Mouse (Mus musculus) erythroblast, adult 5-6 weeks (primary cell): ENCODE measurements around the gene Slc2a13. TPM values are rescaled to one million over a fixed set of nuclear protein-coding genes. Genes with fewer than 3 reads are reported as not detected.

Source experiments
- ATAC-seq: replicated peaks from 2 replicates; pipeline ENCODE4 v1.8.0; 2016; ENCODE audit warnings: moderate number of reproducible peaks, mild to moderate bottlenecking, moderate TSS enrichment, inconsistent platforms; ENCODE audit not compliant: poor library complexity, low FRiP score, severe bottlenecking
- total RNA-seq, 2 experiments: library from RNA; stranded (forward) in 1 of 2; stranded (reverse) in 1 of 2; fragments of 150-400 nt in 1 of 2; fragments of 200-764, 138-1000 nt in 1 of 2; gene quantifications; 2 replicates each; pipeline versions ENCODE4 v1.2.3 to v1.2.4; 2015 to 2017; ENCODE audit warnings: low replicate concordance in 2 of 2

Gene Slc2a13
- total RNA-seq, 2 experiments from 2014 or later = 0.17 TPM; not detected in 1

GRCm38 (mm10) chr15:91503291-91503690 lies 69.8 kb downstream of the Slc2a13 start:
- ATAC-seq = no peak

GRCm38 (mm10) chr15:91502661-91503060 lies 70.4 kb downstream of the Slc2a13 start:
- no peak for ATAC-seq

GRCm38 (mm10) chr15:91502235-91502634 lies 70.8 kb downstream of the Slc2a13 start:
- no peak for ATAC-seq

GRCm38 (mm10) chr15:91495014-91495413 lies 78.0 kb downstream of the Slc2a13 start:
- ATAC-seq = no peak

- no peak for ATAC-seq
Measured at GRCm38 (mm10) chr15:91479924-91480615, 93.0 kb downstream of the Slc2a13 start.

- ATAC-seq = no peak
Measured at GRCm38 (mm10) chr15:91477766-91478165, 95.3 kb downstream of the Slc2a13 start.

- ATAC-seq = no peak
Measured at GRCm38 (mm10) chr15:91473690-91474409, 99.2 kb downstream of the Slc2a13 start.

- no peak for ATAC-seq
Measured at GRCm38 (mm10) chr15:91465331-91465730, 107.7 kb downstream of the Slc2a13 start.

- ATAC-seq = no peak
Measured at GRCm38 (mm10) chr15:91463857-91464435, 109.1 kb downstream of the Slc2a13 start.

GRCm38 (mm10) chr15:91463026-91463661 lies 109.9 kb downstream of the Slc2a13 start:
- ATAC-seq = no peak

GRCm38 (mm10) chr15:91461940-91462339 lies 111.1 kb downstream of the Slc2a13 start:
- no peak for ATAC-seq

GRCm38 (mm10) chr15:91457202-91457601 lies 115.9 kb downstream of the Slc2a13 start:
- no peak for ATAC-seq

- no peak for ATAC-seq
Measured at GRCm38 (mm10) chr15:91445399-91445798, 127.7 kb downstream of the Slc2a13 start.

- ATAC-seq = no peak
Measured at GRCm38 (mm10) chr15:91443449-91443848, 129.6 kb downstream of the Slc2a13 start.

GRCm38 (mm10) chr15:91439883-91440282 lies 133.2 kb downstream of the Slc2a13 start:
- no peak for ATAC-seq

GRCm38 (mm10) chr15:91425426-91425825 lies 147.6 kb downstream of the Slc2a13 start:
- no peak for ATAC-seq

- ATAC-seq = no peak
Measured at GRCm38 (mm10) chr15:91406979-91407378, 166.1 kb downstream of the Slc2a13 start.

- no peak for ATAC-seq
Measured at GRCm38 (mm10) chr15:91395165-91395564, 177.9 kb downstream of the Slc2a13 start.

GRCm38 (mm10) chr15:91383694-91384093 lies 189.4 kb downstream of the Slc2a13 start:
- no peak for ATAC-seq

- ATAC-seq = no peak
Measured at GRCm38 (mm10) chr15:91382606-91383005, 190.5 kb downstream of the Slc2a13 start.
